Mouse (Mus musculus): Measurements from ENCODE around the gene Parvb. TPM values are rescaled to one million over a fixed set of nuclear protein-coding genes. Genes with fewer than 3 reads are reported as not detected.

Parvb gene
- total and polyA plus RNA-seq, 3 experiments, result 4.8 to 58.0 TPM; not detected in 1

GRCm38 (mm10) chr15:84210941-84211340, 20.9 kb upstream of the Parvb start (continued):
- TF ChIP-seq CHD1 (IDR thresholded peaks at IDR 0.05; ENCODE audit: low read depth, low read length), result no peak

GRCm38 (mm10) chr15:84211564-84211963, 20.3 kb upstream of the Parvb start:
- no peak for TF ChIP-seq USF2 (IDR thresholded peaks at IDR 0.05; ENCODE audit: borderline replicate concordance in 1 of 2, insufficient read depth in 1 of 2, low read depth in 1 of 2, low read length in 2 of 2)
- no peak for TF ChIP-seq MXI1 (IDR thresholded peaks at IDR 0.05; ENCODE audit: low read depth, low read length)
- TF ChIP-seq NELFE (IDR thresholded peaks at IDR 0.05; ENCODE audit: low read depth, low read length), result no peak
- TF ChIP-seq CHD2 (IDR thresholded peaks at IDR 0.05; ENCODE audit: low read length), result no peak
- TF ChIP-seq ZNF384 (IDR thresholded peaks at IDR 0.05; ENCODE audit: low read depth, low read length), result no peak
- TF ChIP-seq MAFK (IDR thresholded peaks at IDR 0.05; ENCODE audit: borderline replicate concordance, low read depth, low read length), result no peak
- no peak for TF ChIP-seq TBP (IDR thresholded peaks at IDR 0.05; ENCODE audit: low read depth, low read length)
- TF ChIP-seq TAL1 (IDR thresholded peaks at IDR 0.05; ENCODE audit: low read length), result no peak
- TF ChIP-seq E2F4 (IDR thresholded peaks at IDR 0.05; ENCODE audit: borderline replicate concordance, low read depth, low read length), result no peak
- no peak for TF ChIP-seq POLR2AphosphoS2 (IDR thresholded peaks at IDR 0.05; ENCODE audit: low read length)
- no peak for TF ChIP-seq RCOR1 (IDR thresholded peaks at IDR 0.05; ENCODE audit: low read depth, low read length)
- no peak for TF ChIP-seq KAT2A (conservative IDR thresholded peaks at IDR 0.05; ENCODE audit: low read depth, low read length)
- no peak for TF ChIP-seq ZKSCAN1 (IDR thresholded peaks at IDR 0.05; ENCODE audit: low read depth, low read length)
- TF ChIP-seq NRF1 (IDR thresholded peaks at IDR 0.05; ENCODE audit: insufficient read depth, low read depth, low read length, poor library complexity, severe bottlenecking), result no peak
- no peak for TF ChIP-seq MAZ (IDR thresholded peaks at IDR 0.05; ENCODE audit: low read depth, low read length)
- no peak for TF ChIP-seq MYB (IDR thresholded peaks at IDR 0.05; ENCODE audit: low read depth, low read length)
- TF ChIP-seq MAX (IDR thresholded peaks at IDR 0.05; ENCODE audit: low read length), result no peak
- no peak for TF ChIP-seq ZMIZ1 (IDR thresholded peaks at IDR 0.05; ENCODE audit: low read depth, low read length)
- TF ChIP-seq POLR2A (IDR thresholded peaks at IDR 0.05; ENCODE audit: control insufficient read depth in 1 of 2, insufficient read depth in 1 of 2, low read depth in 1 of 2, low read length in 2 of 2, poor library complexity in 1 of 2), result no peak
- TF ChIP-seq GATA1 (IDR thresholded peaks at IDR 0.05; ENCODE audit: low read depth, low read length), result no peak
- H3K9ac ChIP-seq (ENCODE audit: control insufficient read depth, low read depth, low read length, poor library complexity, severe bottlenecking), result no peak overlapping the region
- H3K27ac ChIP-seq (ENCODE audit: control insufficient read depth, low read depth, low read length), result no peak overlapping the region
- H3K79me2 ChIP-seq (ENCODE audit: control insufficient read depth, insufficient read depth, low read length, poor library complexity), result no peaks in the 10 kb centered on the region
- H3K4me3 ChIP-seq (ENCODE audit: control insufficient read depth in 1 of 2, insufficient read depth in 1 of 2, low read depth in 2 of 2, low read length in 2 of 2), result no peak overlapping the region
- peaks cover 2 to 29% of the 10 kb centered on the region in 2 experiments; a peak in 3 of 4 replicates for H3K36me3 ChIP-seq (ENCODE audit: control insufficient read depth in 1 of 2, insufficient read depth in 2 of 2, low read length in 2 of 2)
- peaks cover 10 to 31% of the 10 kb centered on the region in 2 experiments for H3K4me1 ChIP-seq (ENCODE audit: control insufficient read depth in 1 of 2, insufficient read depth in 2 of 2, low read length in 2 of 2)
- H3K27me3 ChIP-seq (ENCODE audit: control insufficient read depth in 1 of 2, insufficient read depth in 2 of 2, low read length in 2 of 2), result no peaks in the 10 kb centered on the region
- no peak for DNase-seq (ENCODE audit: low read depth, low spot score)
- H3K9me3 ChIP-seq (replicated peaks; ENCODE audit: insufficient read depth, low read length), result no peaks in the 10 kb centered on the region

Data from MEL (cell line).